Mouse (Mus musculus) heart, embryonic 13.5 days (tissue): Measurements from ENCODE around the gene Scrn3. TPM values are rescaled to one million over a fixed set of nuclear protein-coding genes. Genes with fewer than 3 reads are reported as not detected.

Experiments used
- ATAC-seq: fragments of 200-750 bp; cut with Nextera tagmentation; 2 replicates; pipeline ENCODE4 v1.8.0; 2017; ENCODE audit warnings: moderate TSS enrichment; ENCODE audit not compliant: insufficient number of reproducible peaks, low FRiP score, low TSS enrichment; ENCODE audit errors: extremely low read depth
- H3K27ac ChIP-seq: fragments of 300-500 bp; sonication (generic); replicated peaks from 2 replicates; pipeline ENCODE4 v1.5.1; 2015; ENCODE audit warnings: moderate library complexity, mild to moderate bottlenecking, inconsistent platforms
- H3K27me3 ChIP-seq: fragments of 300-500 bp; sonication (generic); replicated peaks from 2 replicates; pipeline ENCODE4 v1.6.1; 2015; ENCODE audit warnings: mild to moderate bottlenecking, inconsistent platforms
- H3K36me3 ChIP-seq: fragments of 300-500 bp; sonication (generic); 2 replicates; pipeline ENCODE4 v1.6.1; 2015; ENCODE audit warnings: mild to moderate bottlenecking, inconsistent platforms
- H3K4me1 ChIP-seq: fragments of 300-500 bp; sonication (generic); 2 replicates; pipeline ENCODE4 v1.6.1; 2015; ENCODE audit warnings: inconsistent platforms
- H3K4me2 ChIP-seq: fragments of 300-500 bp; sonication (generic); 2 replicates; pipeline ENCODE4 v1.6.1; 2015; ENCODE audit warnings: inconsistent platforms, mild to moderate bottlenecking, moderate library complexity
- H3K4me3 ChIP-seq: fragments of 300-500 bp; sonication (generic); 2 replicates; pipeline ENCODE4 v1.5.1; 2015; ENCODE audit warnings: moderate library complexity, mild to moderate bottlenecking, inconsistent platforms
- H3K9ac ChIP-seq: fragments of 300-500 bp; sonication (generic); 2 replicates; pipeline ENCODE4 v1.6.1; 2015; ENCODE audit warnings: inconsistent platforms, mild to moderate bottlenecking, moderate library complexity
- H3K9me3 ChIP-seq: fragments of 300-500 bp; sonication (generic); 2 replicates; pipeline ENCODE4 v1.6.1; 2016; ENCODE audit warnings: inconsistent platforms
- WGBS: fragments of 180-500 bp; shearing (Covaris S2); methylation state at CpG from one replicate; pipeline ENCODE4 v1.1.7; 2015; ENCODE audit warnings: mixed read lengths; 5-methylcytosine and 5-hydroxymethylcytosine counted together
- polyA plus RNA-seq: library from polyadenylated mRNA; unstranded; fragments of >200 nt; fragmentation: Nextera tagmentation; extraction: Ambion mirVana; gene quantifications from 2 replicates; pipeline ENCODE4 v1.2.1, GENCODE M21; 2015

The Scrn3 gene
- polyA plus RNA-seq, 1 experiment from 2014 or later = 12.0 TPM

DNA sequence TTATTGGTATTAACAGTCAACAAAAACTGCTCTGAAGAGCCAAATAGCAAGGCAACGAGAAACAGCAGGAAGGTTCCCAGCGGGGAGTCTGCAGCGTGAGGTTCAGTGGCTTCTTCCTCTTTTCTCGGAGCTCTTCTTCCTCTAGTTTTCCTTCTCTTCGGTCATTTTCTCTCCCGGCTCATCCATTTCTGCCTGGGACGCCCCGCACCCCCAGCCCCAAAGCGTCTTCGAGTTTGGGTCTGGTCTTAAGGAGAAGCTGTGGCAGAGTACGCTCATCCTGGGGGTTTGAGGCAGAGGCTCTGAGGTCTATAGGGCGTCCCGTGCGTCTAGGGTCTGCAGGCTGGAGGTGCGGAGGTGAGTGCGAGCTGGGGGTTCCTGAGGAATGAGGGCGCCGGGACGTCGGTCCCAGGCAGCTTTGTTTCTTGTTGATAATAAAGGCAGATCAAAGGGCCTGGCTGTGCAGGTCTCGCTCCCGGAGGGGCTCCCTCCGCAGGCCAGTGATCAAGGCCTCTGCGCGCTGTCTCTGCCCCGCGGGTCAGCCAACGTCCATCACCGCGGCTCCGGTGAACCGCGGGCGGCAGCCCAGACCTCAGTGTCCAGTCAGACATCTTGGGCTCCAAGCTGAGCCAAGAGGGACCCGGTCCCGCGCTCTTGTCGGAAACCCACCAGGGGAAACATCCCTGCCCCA lies 35.2 kb upstream of the Scrn3 start:
- Histone ChIP-seq H3K9ac (no peak overlapping the region), H3K36me3 (no peaks in the 10 kb centered on the region), H3K9me3 (no peaks in the 10 kb centered on the region), H3K4me1 (peaks cover 62% of the 10 kb centered on the region), H3K27ac (no peak overlapping the region), H3K4me3 (peak overlapping the region; percentile 24; the same call in 1 of the 2 replicates), H3K27me3 (peaks cover 89% of the 10 kb centered on the region), H3K4me2 (peak overlapping the region; percentile 41)
- 3% methylated on average over 38 of the region's 38 CpGs for WGBS
- no peak for ATAC-seq

- peak overlapping the region; percentile 24; the same call in 1 of the 2 replicates for H3K4me3 ChIP-seq
- peaks cover 56% of the 10 kb centered on the region for H3K4me1 ChIP-seq
- no peak for ATAC-seq
- H3K27me3 ChIP-seq = peaks cover 87% of the 10 kb centered on the region
- no peaks in the 10 kb centered on the region for H3K9me3 ChIP-seq
- whole genome bisulfite sequencing = 2% methylated on average over 18 of the region's 18 CpGs
- H3K9ac ChIP-seq = no peak overlapping the region
- H3K4me2 ChIP-seq = peak overlapping the region; percentile 41
- H3K36me3 ChIP-seq = no peaks in the 10 kb centered on the region
- H3K27ac ChIP-seq = no peak overlapping the region
Measured at GRCm38 (mm10) chr2:73277709-73278075, 34.7 kb upstream of the Scrn3 start.

DNA sequence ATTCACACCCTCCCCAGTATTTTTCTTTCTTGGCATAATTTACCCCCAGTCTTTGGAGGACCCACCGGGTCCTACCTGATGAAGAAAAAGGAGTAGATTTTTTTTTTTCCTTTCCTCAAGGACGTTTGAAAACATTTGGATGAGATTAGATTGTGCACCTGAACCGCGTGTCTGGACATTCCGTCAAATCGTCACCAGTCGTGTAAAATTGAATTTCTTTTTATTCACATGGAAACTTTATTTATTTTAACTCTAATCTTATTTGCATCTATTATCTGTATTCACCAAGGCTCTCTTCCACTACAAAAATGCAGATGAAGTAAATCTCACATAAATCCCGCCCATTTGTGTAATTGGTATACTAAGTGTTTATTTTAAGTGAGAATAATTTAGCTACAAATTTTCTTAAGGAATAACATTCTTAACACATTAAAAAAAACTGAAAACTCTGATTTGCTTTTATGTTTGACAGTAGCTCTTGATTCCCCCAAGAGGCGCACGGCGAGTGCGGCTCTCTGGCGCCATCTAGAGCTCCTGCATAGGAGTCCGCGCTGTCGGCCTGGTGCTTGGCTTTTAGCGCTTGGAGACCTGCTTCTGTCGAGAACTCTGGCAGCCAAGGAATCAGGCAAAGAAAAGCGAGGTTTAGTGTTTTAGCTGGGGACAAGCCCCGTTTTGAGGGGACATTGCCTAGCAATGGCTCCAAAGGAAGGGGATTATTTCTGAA lies 34.1 kb upstream of the Scrn3 start:
- Histone ChIP-seq H3K36me3 (no peaks in the 10 kb centered on the region), H3K4me2 (peak overlapping the region; percentile 58), H3K27ac (no peak overlapping the region), H3K4me1 (peaks cover 50% of the 10 kb centered on the region), H3K9ac (no peak overlapping the region), H3K4me3 (peak overlapping the region; percentile 32), H3K27me3 (peaks cover 82% of the 10 kb centered on the region), H3K9me3 (no peaks in the 10 kb centered on the region)
- no peak; the same call in 1 of the 2 replicates for ATAC-seq
- WGBS = 3% methylated on average over 20 of the region's 20 CpGs

- ATAC-seq = no peak
- Histone ChIP-seq H3K4me3 (peak overlapping the region; percentile 32), H3K36me3 (no peaks in the 10 kb centered on the region), H3K4me1 (peaks cover 44% of the 10 kb centered on the region), H3K4me2 (peak overlapping the region; percentile 58), H3K9me3 (no peaks in the 10 kb centered on the region), H3K27ac (no peak overlapping the region), H3K27me3 (peaks cover 76% of the 10 kb centered on the region), H3K9ac (no peak overlapping the region)
- under 1% methylated on average over 17 of the region's 17 CpGs for WGBS
Measured at GRCm38 (mm10) chr2:73278869-73279268, 33.5 kb upstream of the Scrn3 start.

DNA sequence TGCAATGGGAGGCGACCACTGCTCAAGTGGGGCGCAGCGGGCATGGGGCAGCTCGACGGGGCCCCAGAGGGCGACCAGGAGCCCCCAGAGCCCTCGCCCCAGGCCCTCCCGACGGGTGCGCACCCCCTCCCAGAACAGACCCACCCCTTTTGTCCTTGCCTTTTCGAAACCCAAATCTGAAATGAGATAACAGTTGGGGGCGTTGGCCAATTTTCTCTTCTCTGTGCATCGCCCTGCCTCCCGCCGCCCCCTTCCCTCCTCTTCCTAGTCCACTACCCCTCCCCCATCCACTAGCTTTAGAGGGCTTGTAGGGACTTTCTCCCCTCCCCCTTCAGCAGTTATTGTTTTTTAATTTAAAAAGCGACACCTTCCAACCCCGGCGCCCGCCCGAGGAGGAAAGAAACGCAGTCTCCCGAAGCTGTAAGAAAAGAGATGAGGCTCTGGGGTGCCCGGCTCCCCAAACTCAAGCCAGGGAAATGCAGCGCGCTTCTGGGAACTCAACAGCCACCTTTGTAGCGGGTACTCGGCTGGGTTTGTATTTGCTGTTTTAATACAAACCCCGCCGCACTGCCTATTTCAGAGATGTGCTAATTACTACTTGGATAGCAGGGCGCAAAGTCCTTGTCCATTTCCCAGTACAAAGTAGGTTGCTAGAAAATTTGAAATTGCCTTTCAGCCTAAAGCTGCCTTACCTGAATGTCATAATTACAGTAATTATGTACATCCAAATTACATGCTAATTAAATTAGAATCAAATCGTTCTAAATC lies 32.9 kb upstream of the Scrn3 start:
- Histone ChIP-seq H3K4me3 (peak overlapping the region; percentile 32), H3K4me2 (peak overlapping the region; percentile 58), H3K27ac (no peak overlapping the region), H3K27me3 (peaks cover 70% of the 10 kb centered on the region), H3K9ac (no peak overlapping the region), H3K36me3 (no peaks in the 10 kb centered on the region), H3K4me1 (peaks cover 39% of the 10 kb centered on the region), H3K9me3 (no peaks in the 10 kb centered on the region)
- WGBS = 2% methylated on average over 31 of the region's 31 CpGs
- no peak for ATAC-seq

GRCm38 (mm10) chr2:73280356-73281047 lies 31.9 kb upstream of the Scrn3 start:
- Histone ChIP-seq H3K4me3 (peak overlapping the region; percentile 37), H3K9me3 (no peaks in the 10 kb centered on the region), H3K36me3 (peaks cover 4% of the 10 kb centered on the region; the same call in 1 of the 2 replicates), H3K27ac (no peak overlapping the region), H3K9ac (no peak overlapping the region), H3K27me3 (peaks cover 66% of the 10 kb centered on the region), H3K4me2 (peak overlapping the region; percentile 54), H3K4me1 (peaks cover 37% of the 10 kb centered on the region)
- WGBS = 2% methylated on average over 33 of the region's 33 CpGs
- no peak for ATAC-seq

DNA sequence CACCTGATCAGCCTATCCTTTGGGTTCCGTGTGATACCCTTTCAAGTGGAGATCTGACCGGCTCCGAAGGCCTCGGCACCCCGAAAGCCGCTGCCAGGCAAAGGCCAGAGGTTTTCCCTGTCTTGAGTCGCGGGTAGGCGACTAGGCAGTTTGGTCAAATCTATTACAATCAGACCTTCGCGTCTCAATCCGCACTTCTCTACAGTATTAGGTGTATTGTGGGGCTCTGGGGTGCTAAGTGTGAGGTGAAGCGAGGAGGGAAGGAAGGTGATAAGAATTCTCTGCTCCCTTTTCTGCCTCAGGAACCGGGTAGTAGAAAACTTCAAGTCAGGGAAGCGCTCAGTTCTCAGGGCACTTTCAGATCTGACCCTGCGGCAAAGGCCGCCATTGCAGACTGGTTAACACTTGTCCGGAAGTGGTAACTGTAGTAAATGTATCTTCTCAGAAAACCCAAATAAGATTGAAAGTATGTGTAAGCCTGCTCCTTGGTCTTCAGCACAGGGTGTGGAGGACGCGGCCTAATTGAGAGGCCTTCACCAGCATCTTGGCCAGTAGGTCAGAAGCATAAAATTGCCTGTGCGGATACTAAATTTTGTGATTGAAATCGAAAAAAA lies 31.2 kb upstream of the Scrn3 start:
- Histone ChIP-seq H3K4me2 (peak overlapping the region; percentile 54), H3K27me3 (peaks cover 60% of the 10 kb centered on the region), H3K9me3 (no peaks in the 10 kb centered on the region), H3K4me3 (peak overlapping the region; percentile 37), H3K27ac (no peak overlapping the region), H3K36me3 (peaks cover 4% of the 10 kb centered on the region; the same call in 1 of the 2 replicates), H3K4me1 (peaks cover 37% of the 10 kb centered on the region), H3K9ac (no peak overlapping the region)
- ATAC-seq = no peak
- WGBS = 15% methylated on average over 22 of the region's 22 CpGs

GRCm38 (mm10) chr2:73281707-73282106 lies 30.7 kb upstream of the Scrn3 start:
- ATAC-seq = no peak

DNA sequence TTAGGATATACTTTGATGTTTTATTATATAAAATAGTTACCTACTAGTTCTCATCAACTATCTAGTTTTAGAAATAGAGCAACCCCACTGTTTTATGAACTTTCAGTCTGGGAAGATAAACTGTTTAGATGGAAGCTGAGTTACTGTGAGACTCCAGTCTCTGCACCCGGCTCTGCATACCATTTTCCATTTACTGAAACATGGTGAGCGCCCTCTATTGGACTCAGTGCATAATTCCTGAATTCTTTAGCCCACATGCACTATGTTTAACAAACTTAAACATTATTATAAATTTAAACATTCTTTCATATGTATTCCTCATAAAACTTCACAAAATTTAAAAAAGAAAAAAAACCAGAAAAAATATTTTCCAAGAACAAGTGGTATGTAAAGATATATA lies 26.8 kb upstream of the Scrn3 start:
- ATAC-seq = no peak
- peaks cover 9% of the 10 kb centered on the region for H3K4me1 ChIP-seq
- no peak overlapping the region for H3K4me2 ChIP-seq
- WGBS = 15% methylated on average over 2 of the region's 2 CpGs
- H3K9me3 ChIP-seq = no peaks in the 10 kb centered on the region
- peaks cover 20% of the 10 kb centered on the region for H3K27me3 ChIP-seq
- no peak overlapping the region for H3K9ac ChIP-seq
- H3K4me3 ChIP-seq = no peak overlapping the region
- no peak overlapping the region for H3K27ac ChIP-seq
- H3K36me3 ChIP-seq = peaks cover 32% of the 10 kb centered on the region

More at GRCm38 (mm10) chr2:73281707-73282106, 30.7 kb upstream of the Scrn3 start:
- Histone ChIP-seq H3K4me1 (peaks cover 37% of the 10 kb centered on the region), H3K4me2 (no peak overlapping the region), H3K9ac (no peak overlapping the region), H3K9me3 (no peaks in the 10 kb centered on the region), H3K27me3 (peaks cover 56% of the 10 kb centered on the region), H3K27ac (no peak overlapping the region), H3K4me3 (no peak overlapping the region; the same call in 1 of the 2 replicates), H3K36me3 (peaks cover 7% of the 10 kb centered on the region; the same call in 1 of the 2 replicates)
- WGBS = 14% methylated on average over 7 of the region's 7 CpGs

GRCm38 (mm10) chr2:73291130-73291529 lies 21.3 kb upstream of the Scrn3 start:
- peaks cover 66% of the 10 kb centered on the region for H3K36me3 ChIP-seq

More at GRCm38 (mm10) chr2:73291130-73291529, 21.3 kb upstream of the Scrn3 start:
- WGBS = 84% methylated on average over 4 of the region's 4 CpGs
- no peak for ATAC-seq
- Histone ChIP-seq H3K4me1 (no peaks in the 10 kb centered on the region), H3K9me3 (no peaks in the 10 kb centered on the region), H3K4me3 (no peak overlapping the region), H3K27me3 (no peaks in the 10 kb centered on the region), H3K27ac (no peak overlapping the region), H3K4me2 (no peak overlapping the region), H3K9ac (no peak overlapping the region)
